Mouse (Mus musculus) liver, embryonic 14.5 days (tissue): ENCODE measurements at regions not wholly inside any gene's neighbourhood (a gene's known extent, or its start where the extent isn't known, plus 50 kb on each side); places are given as distances from the start of the nearest gene placed in this dataset.

Experiments
- CTCF ChIP-seq: IDR thresholded peaks from 2 replicates; pipeline ENCODE4 v1.5.1; 2016; ENCODE audit warnings: antibody characterized with exemption, low read depth, control low read depth
- EP300 ChIP-seq: IDR thresholded peaks from 2 replicates; pipeline ENCODE4 v1.6.1; 2016; ENCODE audit warnings: antibody characterized with exemption, low read depth

- TF ChIP-seq EP300 (no peak), CTCF (no peak)
Measured at GRCm38 (mm10) chr1:151131627-151132284, 50.6 kb upstream of the Gm47985 start.
